Mouse (Mus musculus): ENCODE results near the gene Taf1c. TPM values are rescaled to one million over a fixed set of nuclear protein-coding genes. Genes with fewer than 3 reads are reported as not detected.

Gene Taf1c
- total RNA-seq, 2 experiments from 2014 or later: 4.0 to 4.8 TPM

Other genes with a start within 250 kb of the Taf1c start
- 100 to 1,000 TPM in 1 of 2 experiments, 10 to 100 TPM in 1; 73.5 to 114 TPM for gene Mlycd, start 210.3 kb downstream of the Taf1c start, total RNA-seq (2021)
- gene Osgin1, start 171.1 kb downstream of the Taf1c start, total RNA-seq (2021): 10 to 100 TPM; 15.1 to 17.3 TPM
- under 1 TPM in 1 of 2 experiments, not detected in 1; 0.52 TPM for gene Necab2, start 158.5 kb downstream of the Taf1c start, total RNA-seq (2021)
- gene Slc38a8, start 103.5 kb downstream of the Taf1c start, total RNA-seq (2021): not detected
- gene Mbtps1, start 46.5 kb downstream of the Taf1c start, total RNA-seq (2021): 10 to 100 TPM; 24.0 to 29.0 TPM
- gene Hsdl1, start 30.0 kb downstream of the Taf1c start, total RNA-seq (2021): 10 to 100 TPM; 14.0 to 14.9 TPM
- gene Dnaaf1, start 30.0 kb downstream of the Taf1c start, total RNA-seq (2021): not detected
- under 1 TPM; 0.17 to 0.20 TPM for gene Adad2, start 7.5 kb upstream of the Taf1c start, total RNA-seq (2021)
- 10 to 100 TPM; 12.6 to 26.2 TPM for gene Kcng4, start 30.5 kb upstream of the Taf1c start, total RNA-seq (2021)
- 100 to 1,000 TPM; 103 to 105 TPM for gene Wfdc1, start 61.1 kb upstream of the Taf1c start, total RNA-seq (2021)
- under 1 TPM; 0.13 to 0.32 TPM for gene Atp2c2, start 94.8 kb upstream of the Taf1c start, total RNA-seq (2021)
- 1 to 10 TPM; 3.7 to 4.9 TPM for gene Tldc1, start 173.2 kb upstream of the Taf1c start, total RNA-seq (2021)
- gene Cotl1, start 235.3 kb upstream of the Taf1c start, total RNA-seq (2021): 1 to 10 TPM; 4.8 to 6.6 TPM

Measured in gastrocnemius, postnatal 36 days (tissue).